Mouse (Mus musculus) small intestine, adult 2 months (tissue): ENCODE results near the gene Scaf4. TPM values are rescaled to one million over a fixed set of nuclear protein-coding genes. Genes with fewer than 3 reads are reported as not detected.

Experiments used
- H3K27ac ChIP-seq: fragments of 200-500 bp; 2 replicates; pipeline ENCODE4 v1.5.1; 2012; ENCODE audit warnings: low read depth, low read length, control low read depth, inconsistent platforms; ENCODE audit not compliant: insufficient read depth
- H3K27me3 ChIP-seq: fragments of 200-500 bp; 2 replicates; pipeline ENCODE4 v1.6.1; 2012; ENCODE audit warnings: mild to moderate bottlenecking, moderate library complexity, low read length, inconsistent platforms; ENCODE audit not compliant: control insufficient read depth, insufficient read depth
- H3K36me3 ChIP-seq: fragments of 200-500 bp; 2 replicates; pipeline ENCODE4 v1.6.1; 2012; ENCODE audit warnings: mild to moderate bottlenecking, low read length, control low read depth, inconsistent platforms; ENCODE audit not compliant: control insufficient read depth, insufficient read depth
- H3K4me1 ChIP-seq: fragments of 200-500 bp; 2 replicates; pipeline ENCODE4 v1.6.1; 2012; ENCODE audit warnings: low read length, inconsistent platforms, mixed read lengths; ENCODE audit not compliant: control insufficient read depth, insufficient read depth, insufficient read length
- H3K4me3 ChIP-seq: fragments of 200-500 bp; 2 replicates; pipeline ENCODE4 v1.5.1; 2012; ENCODE audit warnings: low read depth, mild to moderate bottlenecking, control low read depth, inconsistent platforms, low read length, moderate library complexity
- CTCF ChIP-seq: fragments of 200-500 bp; IDR thresholded peaks from 2 replicates; pipeline ENCODE4 v1.5.1; 2012; ENCODE audit warnings: low read depth, mild to moderate bottlenecking, control low read depth, inconsistent platforms, low read length, moderate library complexity, mixed read lengths; ENCODE audit not compliant: insufficient replicate concordance, insufficient read length; ENCODE audit errors: extremely low read depth
- POLR2A ChIP-seq: fragments of 200-500 bp; IDR thresholded peaks from 2 replicates; pipeline ENCODE4 v1.6.1; 2012; ENCODE audit warnings: low read depth, mild to moderate bottlenecking, control low read depth, inconsistent platforms, low read length, moderate library complexity
- WGBS: fragments of 180-500 bp; shearing (Covaris S2); methylation state at CpG from one replicate; pipeline ENCODE4 v1.1.7; 2018; 5-methylcytosine and 5-hydroxymethylcytosine counted together
- polyA plus RNA-seq: library from polyadenylated mRNA; depleted of rRNA; stranded (reverse); fragments of >200 nt; gene quantifications from 2 replicates; pipeline ENCODE4 v1.2.3, GENCODE M21; 2012

The Scaf4 gene
- polyA plus RNA-seq, 1 experiment: 43.4 TPM

DNA sequence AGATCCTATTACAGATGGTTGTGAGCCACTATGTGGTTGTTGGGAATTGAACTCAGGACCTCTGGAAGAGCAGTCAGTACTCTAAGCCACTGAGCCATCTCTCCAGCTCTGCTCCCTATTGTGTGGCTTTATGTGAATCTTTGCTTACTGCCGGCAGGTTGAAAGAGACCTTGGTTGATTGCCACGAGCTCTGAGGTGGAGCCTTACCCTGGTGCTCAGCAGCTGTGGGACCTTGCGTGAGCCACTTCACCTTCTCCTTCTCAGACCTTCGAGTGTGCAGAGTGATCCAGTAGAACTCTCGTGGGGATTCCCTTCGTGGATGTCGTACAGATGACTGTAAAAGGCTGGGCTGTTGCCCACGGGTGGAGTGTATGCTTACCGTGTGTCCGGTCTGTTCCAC is 17.4 kb upstream of the Scaf4 start:
- H3K4me1 ChIP-seq: 0 out of 2 replicates have a peak, but pooled peaks cover 2% of the 10 kb centered on the region
- 67% methylated on average over 10 of the region's 10 CpGs for WGBS
- H3K27me3 ChIP-seq: peaks cover 2% of the 10 kb centered on the region; the same call in 1 of the 2 replicates
- H3K36me3 ChIP-seq: no peaks in the 10 kb centered on the region
- TF ChIP-seq CTCF (no peak), POLR2A (no peak)
- no peak overlapping the region for H3K4me3 ChIP-seq
- H3K27ac ChIP-seq: no peak overlapping the region

DNA sequence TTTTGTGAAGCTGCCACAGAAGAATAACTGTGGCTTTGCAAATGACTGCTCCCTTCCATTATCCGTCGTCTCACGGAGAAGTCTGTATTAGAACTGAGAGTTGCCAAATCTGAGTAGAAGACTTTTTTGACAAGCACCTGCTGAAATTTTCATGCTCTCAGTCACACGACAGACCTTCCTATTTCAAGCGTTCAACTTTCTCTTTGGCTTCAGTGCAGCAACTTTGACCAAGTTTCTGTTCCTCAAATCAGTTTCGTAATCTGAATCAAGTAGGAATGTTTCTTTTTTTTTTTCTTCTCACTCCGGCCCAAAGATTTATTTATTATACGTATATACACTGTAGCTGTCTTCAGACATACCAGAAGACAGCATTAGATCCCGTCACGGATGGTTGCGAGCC is 16.6 kb upstream of the Scaf4 start:
- Histone ChIP-seq H3K27me3 (peaks cover 2% of the 10 kb centered on the region; the same call in 1 of the 2 replicates), H3K36me3 (no peaks in the 10 kb centered on the region), H3K4me3 (no peak overlapping the region), H3K27ac (no peak overlapping the region), H3K4me1 (0 out of 2 replicates have a peak, but pooled peaks cover 2% of the 10 kb centered on the region)
- no peak for TF ChIP-seq CTCF
- no peak for TF ChIP-seq POLR2A
- 79% methylated on average over 11 of the region's 11 CpGs for WGBS

DNA sequence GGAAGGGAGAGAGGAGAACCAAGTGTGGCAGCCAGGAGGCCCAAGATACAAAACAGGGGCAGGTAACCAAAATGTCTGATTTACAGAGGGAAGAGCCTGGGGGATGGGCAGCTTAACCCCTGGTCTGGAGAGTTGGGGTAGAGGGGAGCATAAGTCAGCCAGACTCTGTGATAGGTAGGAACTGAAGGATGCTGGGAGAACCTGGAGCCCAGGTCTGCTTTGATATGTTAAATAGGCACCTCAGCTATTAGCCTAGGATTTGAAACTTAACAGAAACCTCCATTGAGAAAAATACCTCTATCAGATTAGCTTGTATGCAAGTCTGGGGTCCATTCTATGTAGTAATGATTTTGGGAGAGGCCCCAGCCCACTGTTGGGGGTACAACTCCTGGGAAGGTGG is 15.3 kb upstream of the Scaf4 start:
- Histone ChIP-seq H3K27ac (no peak overlapping the region), H3K4me1 (0 out of 2 replicates have a peak, but pooled peaks cover 2% of the 10 kb centered on the region), H3K4me3 (no peak overlapping the region), H3K27me3 (peaks cover 2% of the 10 kb centered on the region; the same call in 1 of the 2 replicates), H3K36me3 (no peaks in the 10 kb centered on the region)
- TF ChIP-seq POLR2A (no peak), CTCF (no peak)

DNA sequence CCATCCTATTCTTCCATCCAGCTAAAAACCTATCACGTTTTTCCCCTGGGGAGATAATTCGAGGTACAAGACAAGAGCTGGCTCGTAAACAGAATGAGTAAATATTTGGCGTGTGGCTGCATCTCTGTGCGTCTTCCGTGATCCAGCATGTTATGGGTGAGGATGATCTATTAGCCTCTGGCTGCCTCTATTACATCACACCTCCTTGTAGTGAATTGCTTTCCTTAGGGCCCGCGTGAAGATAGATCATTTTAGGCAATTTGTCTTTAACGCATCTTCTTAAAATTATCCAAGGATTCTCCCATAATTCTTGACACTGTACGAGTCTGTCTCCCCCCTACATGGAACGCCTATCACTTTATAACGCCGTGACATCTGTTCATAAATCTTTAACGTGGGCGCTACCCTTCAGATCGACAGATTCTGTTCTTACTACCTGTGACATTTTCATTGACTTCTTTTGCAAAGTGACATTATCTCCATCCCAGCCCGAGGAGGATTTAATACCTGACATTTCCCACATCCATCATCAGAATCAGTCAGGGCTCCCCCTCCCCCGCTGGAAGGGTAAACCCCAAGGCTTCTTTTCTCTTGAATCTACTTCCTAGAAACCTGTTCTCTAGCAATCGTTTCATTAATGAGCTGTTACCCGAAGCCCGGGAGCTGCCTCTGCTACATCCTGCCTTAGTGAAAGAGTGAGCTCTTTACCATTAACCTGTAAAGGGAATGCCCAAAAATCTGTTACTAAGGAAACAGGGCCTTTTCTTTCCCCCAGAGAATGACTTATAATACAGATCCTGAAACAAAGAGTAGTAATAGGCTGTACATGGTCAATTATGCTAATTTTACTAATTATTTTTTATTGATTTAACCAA is 14.4 kb upstream of the Scaf4 start:
- H3K4me3 ChIP-seq: no peak overlapping the region
- H3K36me3 ChIP-seq: no peaks in the 10 kb centered on the region
- no peak for TF ChIP-seq CTCF
- TF ChIP-seq POLR2A: no peak
- WGBS: 22% methylated on average over 21 of the region's 21 CpGs
- no peak overlapping the region for H3K27ac ChIP-seq
- 0 out of 2 replicates have a peak, but pooled peaks cover 2% of the 10 kb centered on the region for H3K4me1 ChIP-seq
- peaks cover 2% of the 10 kb centered on the region; the same call in 1 of the 2 replicates for H3K27me3 ChIP-seq

- Histone ChIP-seq H3K36me3 (no peaks in the 10 kb centered on the region), H3K4me3 (peak overlapping the region; percentile 26; the same call in 1 of the 2 replicates), H3K4me1 (0 out of 2 replicates have a peak, but pooled peaks cover 2% of the 10 kb centered on the region), H3K27me3 (peaks cover 2% of the 10 kb centered on the region; the same call in 1 of the 2 replicates), H3K27ac (no peak overlapping the region)
- TF ChIP-seq CTCF (no peak), POLR2A (no peak)
- 31% methylated on average over 22 of the region's 22 CpGs for WGBS
Measured at GRCm38 (mm10) chr16:90297479-90298425, 13.4 kb upstream of the Scaf4 start.

GRCm38 (mm10) chr16:90291675-90292074 is 7.4 kb upstream of the Scaf4 start:
- Histone ChIP-seq H3K4me3 (no peak overlapping the region), H3K36me3 (no peaks in the 10 kb centered on the region), H3K27me3 (no peaks in the 10 kb centered on the region), H3K27ac (no peak overlapping the region), H3K4me1 (no peaks in the 10 kb centered on the region)
- WGBS: 67% methylated on average over 6 of the region's 6 CpGs
- TF ChIP-seq POLR2A (no peak), CTCF (no peak)

DNA sequence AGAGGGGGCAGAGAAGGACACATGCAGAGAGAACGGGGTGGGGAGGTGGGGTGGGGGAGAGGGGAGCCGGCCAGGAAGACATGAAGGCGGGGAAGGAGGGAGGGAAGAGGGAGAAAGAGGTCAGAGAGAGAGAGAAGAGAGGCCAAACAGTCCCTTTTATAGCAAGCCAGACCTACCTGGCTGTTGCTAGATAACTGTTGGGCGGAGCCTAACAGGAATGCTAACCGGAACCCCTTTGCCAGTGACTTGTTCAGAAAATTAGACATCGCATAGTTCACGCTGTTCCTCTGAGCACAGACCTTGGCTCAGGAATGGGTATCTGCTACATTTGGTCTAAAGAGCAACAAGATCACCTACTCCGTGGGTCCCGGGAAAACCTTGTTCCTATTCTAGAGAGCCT is 6.7 kb upstream of the Scaf4 start:
- no peak overlapping the region for H3K4me3 ChIP-seq
- TF ChIP-seq POLR2A (no peak), CTCF (no peak)
- WGBS: 26% methylated on average over 9 of the region's 9 CpGs
- H3K27ac ChIP-seq: no peak overlapping the region
- no peaks in the 10 kb centered on the region for H3K36me3 ChIP-seq
- no peaks in the 10 kb centered on the region for H3K27me3 ChIP-seq
- H3K4me1 ChIP-seq: no peaks in the 10 kb centered on the region
